Mouse (Mus musculus) midbrain, embryonic 15.5 days (tissue): ENCODE measurements around the gene Klhdc10. TPM values are rescaled to one million over a fixed set of nuclear protein-coding genes. Genes with fewer than 3 reads are reported as not detected.
"Not testable (repeated sequence)": the region's sequence is repeated elsewhere in the genome, so short reads cannot be mapped to it uniquely, and the experiment has no call there.

Source experiments
- ATAC-seq: fragments of 200-750 bp; cut with Nextera tagmentation; replicated peaks from 2 replicates; pipeline ENCODE4 v1.8.0; 2017; ENCODE audit warnings: moderate TSS enrichment
- H3K27ac ChIP-seq: fragments of 300-500 bp; sonication (generic); 2 replicates; pipeline ENCODE4 v1.5.1; 2015; ENCODE audit warnings: mild to moderate bottlenecking, inconsistent platforms
- H3K27me3 ChIP-seq: fragments of 300-500 bp; sonication (generic); replicated peaks from 2 replicates; pipeline ENCODE4 v1.6.1; 2015; ENCODE audit warnings: inconsistent platforms
- H3K36me3 ChIP-seq: fragments of 300-500 bp; sonication (generic); replicated peaks from 2 replicates; pipeline ENCODE4 v1.6.1; 2015; ENCODE audit warnings: inconsistent platforms
- H3K4me1 ChIP-seq: fragments of 300-500 bp; sonication (generic); 2 replicates; pipeline ENCODE4 v1.6.1; 2015; ENCODE audit warnings: inconsistent platforms
- H3K4me2 ChIP-seq: fragments of 300-500 bp; sonication (generic); 2 replicates; pipeline ENCODE4 v1.6.1; 2015; ENCODE audit warnings: inconsistent platforms, mild to moderate bottlenecking, moderate library complexity
- H3K4me3 ChIP-seq: fragments of 300-500 bp; sonication (generic); 2 replicates; pipeline ENCODE4 v1.5.1; 2015; ENCODE audit warnings: mild to moderate bottlenecking, inconsistent platforms
- H3K9ac ChIP-seq: fragments of 300-500 bp; sonication (generic); 2 replicates; pipeline ENCODE4 v1.6.1; 2015; ENCODE audit warnings: mild to moderate bottlenecking, inconsistent platforms
- H3K9me3 ChIP-seq: fragments of 300-500 bp; sonication (generic); 2 replicates; pipeline ENCODE4 v1.6.1; 2016; ENCODE audit warnings: inconsistent platforms
- WGBS: fragments of 180-500 bp; shearing (Covaris S2); methylation state at CpG from one replicate; pipeline ENCODE4 v1.1.7; 2015; ENCODE audit warnings: mixed read lengths; 5-methylcytosine and 5-hydroxymethylcytosine counted together
- polyA plus RNA-seq: library from polyadenylated mRNA; unstranded; fragments of >200 nt; fragmentation: Nextera tagmentation; extraction: Ambion mirVana; gene quantifications from 2 replicates; pipeline ENCODE4 v1.2.1, GENCODE M21; 2015

Gene Klhdc10
- polyA plus RNA-seq, 1 experiment from 2014 or later = 44.7 TPM

GRCm38 (mm10) chr6:30374731-30375510, 26.7 kb upstream of the Klhdc10 start:
- WGBS = 83% methylated on average over 16 of the region's 16 CpGs
- Histone ChIP-seq H3K9me3 (no peaks in the 10 kb centered on the region), H3K4me2 (no peak overlapping the region), H3K4me3 (no peak overlapping the region), H3K9ac (no peak overlapping the region), H3K27me3 (no peaks in the 10 kb centered on the region), H3K36me3 (peaks cover 53% of the 10 kb centered on the region), H3K4me1 (0 out of 2 replicates have a peak, but pooled peaks cover 4% of the 10 kb centered on the region), H3K27ac (no peak overlapping the region)
- no peak for ATAC-seq

DNA sequence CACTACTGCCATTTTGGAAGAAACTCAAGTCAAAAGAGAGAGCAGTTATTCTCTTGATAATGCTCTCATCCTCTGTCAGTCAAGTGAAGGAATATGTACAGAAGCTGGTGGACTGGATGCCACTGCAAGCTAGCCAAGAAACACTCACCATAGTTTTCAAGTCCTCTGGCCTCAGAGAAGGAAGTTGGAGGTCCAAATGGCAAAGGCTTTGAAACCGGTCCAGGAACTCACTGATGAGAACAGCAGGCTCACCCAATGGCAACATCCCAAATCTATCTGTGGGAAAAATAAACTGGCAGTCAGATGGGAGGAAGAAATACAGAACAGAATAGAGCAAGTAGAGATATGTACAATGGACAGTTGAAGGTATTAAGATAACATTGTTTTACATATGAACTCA, 25.9 kb upstream of the Klhdc10 start:
- Histone ChIP-seq H3K4me2 (no peak overlapping the region), H3K36me3 (peaks cover 50% of the 10 kb centered on the region), H3K4me3 (no peak overlapping the region), H3K9ac (no peak overlapping the region), H3K27me3 (no peaks in the 10 kb centered on the region), H3K27ac (no peak overlapping the region), H3K9me3 (no peaks in the 10 kb centered on the region), H3K4me1 (0 out of 2 replicates have a peak, but pooled peaks cover 4% of the 10 kb centered on the region)
- no peak for ATAC-seq
- 93% methylated on average over 1 of the region's 1 CpGs for WGBS

GRCm38 (mm10) chr6:30381116-30381515, 20.6 kb upstream of the Klhdc10 start:
- Histone ChIP-seq H3K4me3 (no peak overlapping the region), H3K27ac (no peak overlapping the region), H3K4me1 (no peaks in the 10 kb centered on the region), H3K27me3 (no peaks in the 10 kb centered on the region), H3K9me3 (no peaks in the 10 kb centered on the region), H3K36me3 (peaks cover 29% of the 10 kb centered on the region), H3K9ac (no peak overlapping the region), H3K4me2 (no peak overlapping the region)
- 66% methylated on average over 3 of the region's 3 CpGs for WGBS
- no peak for ATAC-seq

GRCm38 (mm10) chr6:30390271-30390670, 11.4 kb upstream of the Klhdc10 start:
- ATAC-seq = 0 out of 2 replicates have a peak, but pooled peaks have one; percentile 59
- H3K27me3 ChIP-seq, H3K9me3 ChIP-seq, H3K27ac ChIP-seq, H3K4me1 ChIP-seq: not testable (repeated sequence)
- WGBS = 26% methylated on average over 4 of the region's 4 CpGs
- peak overlapping the region; percentile 51 for H3K4me2 ChIP-seq
- H3K36me3 ChIP-seq = peaks cover 19% of the 10 kb centered on the region
- peak overlapping the region; percentile 89 for H3K4me3 ChIP-seq
- peak overlapping the region; percentile 70 for H3K9ac ChIP-seq

DNA sequence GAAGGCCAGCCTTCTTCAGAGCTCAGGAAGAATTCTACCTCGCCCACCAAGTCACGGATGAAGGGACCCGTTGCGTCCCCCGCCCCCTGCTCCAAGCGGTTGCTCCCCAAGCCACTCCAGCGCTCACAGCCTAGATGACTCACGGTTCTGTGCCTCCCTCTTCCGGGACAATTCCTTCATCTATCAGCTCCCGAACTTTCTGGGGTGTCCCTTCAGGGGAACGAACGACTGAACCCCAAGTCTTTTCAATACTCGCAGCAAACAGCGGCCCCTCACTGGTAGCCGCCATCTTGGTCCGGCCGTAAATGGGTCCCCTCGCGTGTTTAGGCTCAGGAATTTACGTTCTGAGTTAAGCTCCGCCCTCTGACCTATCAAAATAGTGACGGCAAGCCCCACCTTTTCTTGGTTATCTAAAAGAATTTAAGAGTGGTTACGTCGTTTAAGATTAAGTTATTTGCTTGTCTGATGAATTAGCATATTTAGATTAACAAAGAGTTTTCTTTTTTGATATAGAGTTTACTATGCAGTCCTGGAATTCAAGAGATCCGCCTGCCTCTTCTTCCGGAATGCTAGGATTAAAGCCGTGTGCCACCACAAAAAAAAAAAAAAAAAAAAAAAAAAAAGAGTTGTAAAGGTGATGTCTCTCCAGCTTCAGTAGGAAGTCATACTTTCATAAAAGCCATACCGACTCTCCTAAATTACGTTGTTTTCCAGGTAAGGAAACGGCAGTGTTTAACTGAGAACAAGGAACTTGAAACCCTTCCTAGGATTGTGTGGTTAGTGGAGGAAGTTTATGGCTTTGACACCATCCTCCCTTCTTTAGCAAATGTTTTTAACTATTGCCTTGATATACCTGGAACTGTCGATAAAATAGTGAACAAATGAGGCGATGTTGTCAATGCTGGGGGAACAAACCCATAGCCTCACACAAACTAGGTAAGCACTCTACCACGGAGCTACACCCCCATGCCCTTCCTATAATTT, 10.7 kb upstream of the Klhdc10 start, which contains the start of gene Zc3hc1:
TSS of gene Zc3hc1 (minus strand) at position 315 of the 984 bp plus-strand sequence.
- Histone ChIP-seq H3K36me3 (peaks cover 13% of the 10 kb centered on the region), H3K27ac (peak within 1 kb of the TSS; percentile 79), H3K4me2 (peak within 1 kb of the TSS; percentile 51), H3K9me3 (no peaks in the 10 kb centered on the region), H3K4me1 (peaks cover 10% of the 10 kb centered on the region), H3K4me3 (peak within 1 kb of the TSS; percentile 89), H3K9ac (peak within 1 kb of the TSS; percentile 70), H3K27me3 (no peaks in the 10 kb centered on the region)
- peak; percentile 90 for ATAC-seq
- WGBS = 17% methylated on average over 33 of the region's 33 CpGs

- no peak overlapping the region for H3K27ac ChIP-seq
- no peak for ATAC-seq
- no peaks in the 10 kb centered on the region for H3K9me3 ChIP-seq
- H3K9ac ChIP-seq = no peak overlapping the region
- H3K4me3 ChIP-seq = no peak overlapping the region
- 96% methylated on average over 7 of the region's 7 CpGs for WGBS
- H3K4me2 ChIP-seq = no peak overlapping the region
- peaks cover 3% of the 10 kb centered on the region for H3K36me3 ChIP-seq
- peaks cover 10% of the 10 kb centered on the region for H3K4me1 ChIP-seq
- H3K27me3 ChIP-seq = no peaks in the 10 kb centered on the region
Observed at GRCm38 (mm10) chr6:30391996-30392395, 9.7 kb upstream of the Klhdc10 start.

GRCm38 (mm10) chr6:30400146-30400545, 1.5 kb upstream of the Klhdc10 start:
- Histone ChIP-seq H3K4me2 (peak overlapping the region; percentile 47), H3K4me1 (peaks cover 18% of the 10 kb centered on the region), H3K4me3 (no peak overlapping the region), H3K27me3 (no peaks in the 10 kb centered on the region), H3K27ac (peak overlapping the region; percentile 95), H3K9ac (no peak overlapping the region), H3K36me3 (no peaks in the 10 kb centered on the region), H3K9me3 (no peaks in the 10 kb centered on the region)
- ATAC-seq = no peak
- WGBS = 80% methylated on average over 5 of the region's 5 CpGs

- WGBS = 5% methylated on average over 7 of the region's 7 CpGs
- H3K9me3 ChIP-seq = no peaks in the 10 kb centered on the region
- ATAC-seq = no peak
Observed at GRCm38 (mm10) chr6:30400716-30401115, 952 bp upstream of the Klhdc10 start.

GRCm38 (mm10) chr6:30402091-30402491, 423 bp downstream of the Klhdc10 start:
- H3K4me2 ChIP-seq = peak overlapping the region; percentile 58
- H3K4me1 ChIP-seq = peaks cover 23% of the 10 kb centered on the region
- no peaks in the 10 kb centered on the region for H3K9me3 ChIP-seq
- under 1% methylated on average over 29 of the region's 29 CpGs for WGBS
- peak overlapping the region; percentile 90 for H3K4me3 ChIP-seq
- H3K27ac ChIP-seq = peak overlapping the region; percentile 95
- no peak for ATAC-seq
- H3K9ac ChIP-seq = peak overlapping the region; percentile 98
- no peaks in the 10 kb centered on the region for H3K36me3 ChIP-seq
- H3K27me3 ChIP-seq = no peaks in the 10 kb centered on the region

More at GRCm38 (mm10) chr6:30400716-30401115, 952 bp upstream of the Klhdc10 start:
- H3K4me3 ChIP-seq = peak overlapping the region; percentile 90
- peak overlapping the region; percentile 47 for H3K4me2 ChIP-seq
- no peaks in the 10 kb centered on the region for H3K27me3 ChIP-seq
- peaks cover 20% of the 10 kb centered on the region for H3K4me1 ChIP-seq
- no peaks in the 10 kb centered on the region for H3K36me3 ChIP-seq
- H3K9ac ChIP-seq = peak overlapping the region; percentile 56
- H3K27ac ChIP-seq = peak overlapping the region; percentile 95

GRCm38 (mm10) chr6:30403465-30403864, 1.8 kb downstream of the Klhdc10 start:
- Histone ChIP-seq H3K27me3 (no peaks in the 10 kb centered on the region), H3K9me3 (no peaks in the 10 kb centered on the region), H3K9ac (0 out of 2 replicates have a peak overlapping the region, but pooled peaks have one; percentile 25), H3K4me3 (peak overlapping the region; percentile 33), H3K4me2 (peak overlapping the region; percentile 47), H3K27ac (peak overlapping the region; percentile 64), H3K4me1 (peaks cover 23% of the 10 kb centered on the region), H3K36me3 (no peaks in the 10 kb centered on the region)
- 12% methylated on average over 4 of the region's 4 CpGs for WGBS
- no peak for ATAC-seq

GRCm38 (mm10) chr6:30404671-30405070, 3.0 kb downstream of the Klhdc10 start:
- H3K4me2 ChIP-seq = peak overlapping the region; percentile 47
- peak overlapping the region; percentile 9; the same call in 1 of the 2 replicates for H3K4me3 ChIP-seq
- no peaks in the 10 kb centered on the region for H3K9me3 ChIP-seq
- no peak overlapping the region for H3K9ac ChIP-seq
- WGBS = 84% methylated on average over 5 of the region's 5 CpGs
- no peaks in the 10 kb centered on the region for H3K36me3 ChIP-seq
- 0 out of 2 replicates have a peak overlapping the region, but pooled peaks have one; percentile 49 for H3K27ac ChIP-seq
- H3K27me3 ChIP-seq = no peaks in the 10 kb centered on the region
- peaks cover 23% of the 10 kb centered on the region for H3K4me1 ChIP-seq
- no peak for ATAC-seq

- Histone ChIP-seq H3K9ac (no peak overlapping the region), H3K4me3 (no peak overlapping the region), H3K27ac (no peak overlapping the region), H3K27me3 (no peaks in the 10 kb centered on the region), H3K4me1 (peaks cover 15% of the 10 kb centered on the region), H3K9me3 (no peaks in the 10 kb centered on the region), H3K36me3 (no peaks in the 10 kb centered on the region), H3K4me2 (no peak overlapping the region)
- no peak for ATAC-seq
- WGBS = 96% methylated on average over 4 of the region's 4 CpGs
Observed at GRCm38 (mm10) chr6:30408276-30408675, 6.6 kb downstream of the Klhdc10 start.
